Mouse (Mus musculus) thymus, adult 2 months (tissue): ENCODE measurements around the gene Ak5.

Source experiments
- CTCF ChIP-seq: fragments of 200-500 bp; IDR thresholded peaks from 2 replicates; pipeline ENCODE4 v1.5.1; 2012; ENCODE audit warnings: mild to moderate bottlenecking, control low read depth, low read length, moderate library complexity, borderline replicate concordance; ENCODE audit not compliant: control insufficient read depth, poor library complexity, insufficient read depth; ENCODE audit errors: extremely low read depth
- POLR2A ChIP-seq: fragments of 200-500 bp; IDR thresholded peaks from 2 replicates; pipeline ENCODE4 v1.6.1; 2012; ENCODE audit warnings: mild to moderate bottlenecking, low read length, control low read depth, moderate library complexity; ENCODE audit not compliant: control insufficient read depth, poor library complexity, insufficient read depth; ENCODE audit errors: extremely low read depth

DNA sequence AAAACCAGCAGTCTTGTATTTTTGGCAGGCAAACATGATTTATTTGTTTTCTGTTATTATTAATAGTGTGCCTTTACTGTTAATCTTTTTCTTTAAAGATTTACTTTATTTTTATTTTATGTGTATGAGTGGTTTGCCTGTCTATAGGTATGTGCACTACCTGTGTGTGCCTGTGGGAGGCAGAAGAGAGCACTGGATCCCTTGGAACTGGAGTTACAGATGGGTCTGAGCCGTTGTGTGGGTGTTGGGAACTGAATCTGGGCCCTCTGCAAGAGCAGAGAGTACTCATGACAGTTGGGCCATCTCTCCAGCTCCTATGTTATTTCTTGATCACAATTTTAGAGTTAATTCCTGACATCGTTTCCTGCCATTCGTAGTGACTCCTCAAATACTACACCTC is 111.2 kb downstream of the Ak5 start:
- TF ChIP-seq POLR2A, result no peak
- no peak for TF ChIP-seq CTCF
